Mouse (Mus musculus) macrophage (primary cell): Measurements from ENCODE around the gene Kif28. TPM values are rescaled to one million over a fixed set of nuclear protein-coding genes. Genes with fewer than 3 reads are reported as not detected.

Experiments
- polyA plus RNA-seq: library from polyadenylated mRNA; stranded (reverse); fragments of 250-400 nt; gene quantifications from 3 replicates; pipeline ENCODE4 v1.2.4, GENCODE M21; 2018; ENCODE audit warnings: inconsistent platforms

The Kif28 gene
- polyA plus RNA-seq, 1 experiment from 2014 or later = not detected

Other genes with a start within 250 kb of the Kif28 start
- 3.7 to 6.1 TPM (median 5.1 TPM) in 3 replicates for gene Smyd3, start 227.2 kb downstream of the Kif28 start, polyA plus RNA-seq
- gene Tfb2m, start 199.0 kb downstream of the Kif28 start, polyA plus RNA-seq = 15.8 to 18.1 TPM (median 16.3 TPM) in 3 replicates
- 6.0 to 6.8 TPM (median 6.3 TPM) in 3 replicates for gene Cnst, start 198.9 kb downstream of the Kif28 start, polyA plus RNA-seq
- gene Sccpdh, start 77.1 kb downstream of the Kif28 start, polyA plus RNA-seq = 8.7 to 18.7 TPM (median 15.8 TPM) in 3 replicates
- not detected in 3 replicates for gene Gm10518, start 58.1 kb upstream of the Kif28 start, polyA plus RNA-seq
- gene Ahctf1, start 58.4 kb upstream of the Kif28 start, polyA plus RNA-seq = 13.3 to 22.7 TPM (median 21.5 TPM) in 3 replicates
- 1.2 to 3.6 TPM (median 3.3 TPM) in 3 replicates for gene Cdc42bpa, start 215.2 kb upstream of the Kif28 start, polyA plus RNA-seq